Mouse (Mus musculus) heart, embryonic 12.5 days (tissue): ENCODE data around the gene Thnsl1. TPM values are rescaled to one million over a fixed set of nuclear protein-coding genes. Genes with fewer than 3 reads are reported as not detected.
"Not testable (repeated sequence)": the region's sequence is repeated elsewhere in the genome, so short reads cannot be mapped to it uniquely, and the experiment has no call there.

Experiments used
- ATAC-seq: fragments of 200-750 bp; cut with Nextera tagmentation; 2 replicates; pipeline ENCODE4 v1.8.0; 2017; ENCODE audit warnings: moderate TSS enrichment, moderate library complexity; ENCODE audit not compliant: insufficient number of reproducible peaks, low FRiP score
- H3K27ac ChIP-seq: fragments of 300-500 bp; sonication (generic); 2 replicates; pipeline ENCODE4 v1.5.1; 2016; ENCODE audit warnings: mild to moderate bottlenecking, moderate library complexity; ENCODE audit not compliant: poor library complexity, severe bottlenecking
- H3K27me3 ChIP-seq: fragments of 300-500 bp; sonication (generic); replicated peaks from 2 replicates; pipeline ENCODE4 v1.6.1; 2016; ENCODE audit warnings: mild to moderate bottlenecking, moderate library complexity
- H3K36me3 ChIP-seq: fragments of 300-500 bp; sonication (generic); 2 replicates; pipeline ENCODE4 v1.6.1; 2016; ENCODE audit warnings: mild to moderate bottlenecking, moderate library complexity
- H3K4me1 ChIP-seq: fragments of 300-500 bp; sonication (generic); replicated peaks from 2 replicates; pipeline ENCODE4 v1.6.1; 2016; ENCODE audit warnings: mild to moderate bottlenecking
- H3K4me2 ChIP-seq: fragments of 300-500 bp; sonication (generic); 2 replicates; pipeline ENCODE4 v1.6.1; 2016; ENCODE audit warnings: mild to moderate bottlenecking, moderate library complexity
- H3K4me3 ChIP-seq: fragments of 300-500 bp; sonication (generic); 2 replicates; pipeline ENCODE4 v1.5.1; 2016; ENCODE audit warnings: mild to moderate bottlenecking
- H3K9ac ChIP-seq: fragments of 300-500 bp; sonication (generic); 2 replicates; pipeline ENCODE4 v1.6.1; 2016; ENCODE audit warnings: mild to moderate bottlenecking, moderate library complexity
- H3K9me3 ChIP-seq: fragments of 300-500 bp; sonication (generic); replicated peaks from 2 replicates; pipeline ENCODE4 v1.6.1; 2016; ENCODE audit warnings: mild to moderate bottlenecking, moderate library complexity
- WGBS: fragments of 180-500 bp; shearing (Covaris S2); methylation state at CpG from one replicate; pipeline ENCODE4 v1.1.7; 2016; 5-methylcytosine and 5-hydroxymethylcytosine counted together
- polyA plus RNA-seq: library from polyadenylated mRNA; unstranded; fragments of >200 nt; fragmentation: Nextera tagmentation; extraction: Ambion mirVana; gene quantifications from 2 replicates; pipeline ENCODE4 v1.2.1, GENCODE M21; 2016

Thnsl1 gene
- polyA plus RNA-seq, 1 experiment from 2014 or later, result 8.8 TPM

DNA sequence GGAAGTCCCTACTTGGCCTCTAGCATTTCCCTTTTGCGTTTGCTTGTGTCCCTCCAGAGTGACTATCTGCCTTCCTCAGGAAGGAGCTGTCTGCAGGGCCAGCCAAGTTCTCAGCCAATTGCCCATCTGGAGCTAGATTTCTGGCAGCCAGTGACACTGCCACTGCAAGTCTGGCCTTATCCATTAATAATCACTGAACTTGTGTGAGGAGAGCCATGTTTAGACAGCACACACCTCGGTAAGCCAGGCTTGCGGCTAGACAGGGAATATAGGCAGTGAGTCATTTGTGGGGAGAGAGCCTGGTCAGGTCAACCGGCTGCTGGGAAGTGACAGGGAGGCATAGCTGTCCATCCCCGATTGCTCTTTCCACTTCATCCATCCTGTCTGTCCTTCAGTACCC lies 31.3 kb downstream of the Thnsl1 start:
- Histone ChIP-seq H3K9ac (no peak overlapping the region), H3K9me3 (no peaks in the 10 kb centered on the region), H3K4me1 (peaks cover 13% of the 10 kb centered on the region), H3K4me2 (no peak overlapping the region; the same call in 1 of the 2 replicates), H3K27ac (no peak overlapping the region), H3K4me3 (no peak overlapping the region), H3K36me3 (no peaks in the 10 kb centered on the region), H3K27me3 (no peaks in the 10 kb centered on the region)
- 0 out of 2 replicates have a peak, but pooled peaks have one; percentile 46 for ATAC-seq
- WGBS, result 26% methylated on average over 5 of the region's 5 CpGs

DNA sequence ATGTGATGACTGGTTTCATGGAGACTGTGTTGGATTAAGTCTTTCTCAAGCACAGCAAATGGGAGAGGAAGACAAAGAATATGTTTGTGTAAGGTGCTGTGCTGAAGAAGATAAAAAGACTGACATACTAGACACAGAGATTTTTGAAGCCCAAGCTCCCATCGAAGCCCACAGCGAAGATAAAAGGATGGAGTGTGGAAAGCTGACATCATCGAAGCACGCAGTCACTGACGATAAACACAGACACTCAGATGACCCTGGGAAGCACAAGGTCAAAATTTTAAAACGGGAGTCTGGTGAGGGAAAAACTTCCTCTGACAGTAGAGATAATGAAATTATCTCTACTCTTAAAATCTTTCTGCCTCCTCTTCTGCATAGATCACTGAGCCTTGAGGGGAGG lies 38.6 kb downstream of the Thnsl1 start:
- peaks cover 11% of the 10 kb centered on the region for H3K4me1 ChIP-seq
- H3K27ac ChIP-seq, ATAC-seq, H3K36me3 ChIP-seq, H3K9me3 ChIP-seq, H3K9ac ChIP-seq, H3K4me2 ChIP-seq, H3K4me3 ChIP-seq, H3K27me3 ChIP-seq: not testable (repeated sequence)
- 4% methylated on average over 5 of the region's 6 CpGs for WGBS

DNA sequence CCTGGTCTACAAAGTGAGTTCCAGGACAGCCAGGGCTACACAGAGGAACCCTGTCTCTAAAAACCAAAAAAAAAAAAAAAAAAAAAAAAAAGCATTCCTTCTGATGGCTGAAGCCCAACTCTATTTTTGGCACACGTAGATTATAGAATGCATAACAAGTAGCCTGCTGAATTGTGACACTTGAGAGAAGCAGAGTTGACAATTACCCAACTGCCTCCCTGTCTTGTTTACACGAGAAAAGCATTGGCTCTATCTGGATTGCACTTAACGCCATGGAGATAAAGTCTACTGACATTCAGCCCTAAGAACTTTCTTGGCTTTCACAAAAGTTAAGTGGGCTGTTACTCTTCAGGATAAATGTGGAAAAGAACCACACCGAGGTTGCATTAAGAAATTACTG lies 39.5 kb downstream of the Thnsl1 start:
- H3K27ac ChIP-seq, result peak overlapping the region; percentile 38; the same call in 1 of the 2 replicates
- no peak for ATAC-seq
- no peak overlapping the region for H3K4me2 ChIP-seq

DNA sequence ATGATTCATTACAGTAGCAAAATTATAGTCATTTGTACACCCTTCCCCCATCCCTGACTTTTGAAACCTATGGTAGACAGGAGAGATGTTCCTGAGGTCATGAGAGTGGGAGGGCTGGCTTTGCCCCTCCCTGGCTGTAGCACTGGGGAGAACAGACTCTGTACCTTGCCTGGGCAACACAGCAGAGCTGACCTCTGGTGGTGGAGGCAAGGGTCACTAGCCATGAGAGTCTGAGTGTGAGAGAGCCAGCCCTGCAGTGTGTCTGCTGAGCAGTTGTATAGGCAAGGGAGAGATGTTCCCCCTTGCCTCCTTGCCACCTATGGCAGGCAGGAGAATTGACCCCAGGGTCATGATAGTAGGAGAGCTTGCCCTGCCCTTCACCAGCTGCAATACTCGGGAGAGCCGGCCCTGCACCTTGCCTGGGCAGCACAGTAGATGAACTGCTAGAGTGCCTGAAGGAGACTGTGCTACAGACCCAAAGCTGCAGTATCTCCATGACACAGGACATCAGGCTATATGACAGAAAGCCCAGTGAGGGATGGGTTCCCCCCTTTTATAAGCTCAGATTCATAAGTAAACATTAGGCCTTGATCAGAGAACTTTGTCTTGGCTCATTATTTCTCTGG lies 40.1 kb downstream of the Thnsl1 start:
- Histone ChIP-seq H3K4me1 (peaks cover 11% of the 10 kb centered on the region), H3K36me3 (no peaks in the 10 kb centered on the region), H3K9me3 (no peaks in the 10 kb centered on the region), H3K4me2 (no peak overlapping the region), H3K9ac (no peak overlapping the region), H3K27ac (peak overlapping the region; percentile 49), H3K4me3 (no peak overlapping the region), H3K27me3 (no peaks in the 10 kb centered on the region)
- WGBS, result 59% methylated on average over 2 of the region's 2 CpGs
- peak; percentile 25; the same call in 1 of the 2 replicates for ATAC-seq

More for the DNA sequence above, 39.5 kb downstream of the Thnsl1 start:
- Histone ChIP-seq H3K4me3 (no peak overlapping the region), H3K36me3 (no peaks in the 10 kb centered on the region), H3K9me3 (no peaks in the 10 kb centered on the region), H3K27me3 (no peaks in the 10 kb centered on the region), H3K4me1 (peaks cover 11% of the 10 kb centered on the region), H3K9ac (no peak overlapping the region)
- 33% methylated on average over 4 of the region's 4 CpGs for WGBS

DNA sequence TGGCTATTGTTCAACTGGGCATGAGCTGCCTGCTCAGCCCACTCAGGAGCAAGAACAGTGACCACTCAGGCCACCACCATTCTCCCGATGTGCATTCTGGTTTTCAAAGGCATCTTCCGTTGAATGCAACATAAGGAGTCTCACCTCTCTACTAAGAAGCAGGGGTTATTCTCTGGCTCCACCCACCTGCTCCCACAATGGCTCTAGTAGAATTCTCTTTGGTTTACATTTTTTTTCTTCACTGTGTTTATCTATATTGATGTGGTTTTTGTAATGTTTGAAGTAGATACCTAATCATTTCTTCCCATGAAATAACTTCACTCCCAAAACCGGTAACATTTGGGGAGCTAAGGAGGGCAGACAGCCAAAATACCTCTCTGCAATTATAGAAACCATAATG lies 48.1 kb downstream of the Thnsl1 start:
- Histone ChIP-seq H3K27me3 (no peaks in the 10 kb centered on the region), H3K27ac (no peak overlapping the region), H3K9me3 (no peaks in the 10 kb centered on the region), H3K9ac (no peak overlapping the region), H3K4me1 (0 out of 2 replicates have a peak, but pooled peaks cover 2% of the 10 kb centered on the region), H3K36me3 (no peaks in the 10 kb centered on the region), H3K4me2 (no peak overlapping the region), H3K4me3 (no peak overlapping the region)
- WGBS, result 66% methylated on average over 3 of the region's 3 CpGs
- ATAC-seq, result no peak

DNA sequence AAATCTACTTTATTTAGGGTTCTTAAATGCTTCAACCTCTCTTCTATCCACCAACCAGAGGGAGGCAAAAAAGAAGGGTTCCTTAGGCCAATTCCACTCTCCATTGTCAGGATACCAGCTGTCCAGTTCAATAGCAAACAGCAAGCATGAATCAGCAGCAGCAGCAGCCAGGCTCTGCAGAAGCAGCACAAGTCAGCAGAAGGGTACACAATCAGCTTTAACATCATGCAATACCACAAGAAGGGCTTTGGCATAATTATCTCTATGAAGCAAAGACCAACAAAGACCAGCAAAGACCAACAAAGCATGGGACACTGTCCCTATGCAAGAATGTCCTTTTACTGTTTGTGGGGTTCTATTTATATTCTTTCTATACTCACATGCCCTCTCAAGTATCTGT lies 48.8 kb downstream of the Thnsl1 start:
- 0 out of 2 replicates have a peak, but pooled peaks have one; percentile 66 for ATAC-seq
- Histone ChIP-seq H3K27ac (no peak overlapping the region), H3K4me3 (no peak overlapping the region), H3K27me3 (no peaks in the 10 kb centered on the region), H3K4me1 (peaks cover 8% of the 10 kb centered on the region; the same call in 1 of the 2 replicates), H3K9me3 (no peaks in the 10 kb centered on the region), H3K36me3 (no peaks in the 10 kb centered on the region), H3K4me2 (no peak overlapping the region), H3K9ac (no peak overlapping the region)

DNA sequence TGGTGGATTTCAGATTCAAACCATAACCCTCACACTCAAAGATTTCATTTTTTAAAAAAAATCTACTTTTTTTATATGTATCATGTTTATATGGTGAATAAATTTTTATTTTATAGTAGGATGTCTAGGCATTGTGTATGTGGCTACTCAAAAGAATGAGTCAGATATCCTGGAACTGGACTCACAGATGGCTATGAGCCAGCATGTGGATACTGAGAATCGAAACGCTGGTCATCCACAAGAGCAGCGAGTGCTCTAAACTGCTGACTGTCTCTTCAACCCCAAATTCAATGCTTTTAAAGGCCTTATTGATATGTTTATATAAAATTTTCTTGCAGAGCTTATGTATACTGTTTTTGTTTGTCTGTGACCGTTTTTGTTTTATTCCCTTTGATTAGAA lies 52.8 kb downstream of the Thnsl1 start:
- Histone ChIP-seq H3K4me2 (no peak overlapping the region), H3K36me3 (no peaks in the 10 kb centered on the region), H3K4me3 (no peak overlapping the region), H3K4me1 (peaks cover 16% of the 10 kb centered on the region), H3K9ac (no peak overlapping the region), H3K9me3 (no peaks in the 10 kb centered on the region), H3K27me3 (no peaks in the 10 kb centered on the region), H3K27ac (no peak overlapping the region)
- no peak for ATAC-seq
- 82% methylated on average over 4 of the region's 4 CpGs for WGBS

DNA sequence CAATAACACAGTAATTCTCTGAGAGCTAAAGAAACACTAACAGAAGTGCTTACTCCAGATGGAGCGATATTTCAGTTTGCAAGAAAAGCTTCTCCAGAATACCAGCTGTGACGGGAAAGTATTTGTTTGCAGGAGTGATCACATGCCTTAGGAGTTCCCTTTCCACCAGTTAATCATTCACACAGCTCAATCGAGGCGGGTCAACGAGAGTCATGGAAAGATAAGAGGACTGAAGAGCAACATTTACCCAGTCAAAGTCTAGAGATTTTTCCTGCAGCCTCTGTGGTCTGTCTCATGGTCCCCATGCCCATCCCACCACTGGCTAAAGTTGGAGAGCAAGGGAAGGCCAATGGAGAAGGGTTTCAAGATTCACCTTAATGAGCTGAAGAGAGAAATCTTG lies 53.6 kb downstream of the Thnsl1 start:
- no peaks in the 10 kb centered on the region for H3K27me3 ChIP-seq
- no peak overlapping the region for H3K4me2 ChIP-seq
- no peak for ATAC-seq
- no peaks in the 10 kb centered on the region for H3K9me3 ChIP-seq
- 41% methylated on average over 5 of the region's 5 CpGs for WGBS
- H3K4me1 ChIP-seq, result peaks cover 16% of the 10 kb centered on the region
- H3K4me3 ChIP-seq, result no peak overlapping the region
- H3K9ac ChIP-seq, result no peak overlapping the region
- H3K27ac ChIP-seq, result no peak overlapping the region
- no peaks in the 10 kb centered on the region for H3K36me3 ChIP-seq

DNA sequence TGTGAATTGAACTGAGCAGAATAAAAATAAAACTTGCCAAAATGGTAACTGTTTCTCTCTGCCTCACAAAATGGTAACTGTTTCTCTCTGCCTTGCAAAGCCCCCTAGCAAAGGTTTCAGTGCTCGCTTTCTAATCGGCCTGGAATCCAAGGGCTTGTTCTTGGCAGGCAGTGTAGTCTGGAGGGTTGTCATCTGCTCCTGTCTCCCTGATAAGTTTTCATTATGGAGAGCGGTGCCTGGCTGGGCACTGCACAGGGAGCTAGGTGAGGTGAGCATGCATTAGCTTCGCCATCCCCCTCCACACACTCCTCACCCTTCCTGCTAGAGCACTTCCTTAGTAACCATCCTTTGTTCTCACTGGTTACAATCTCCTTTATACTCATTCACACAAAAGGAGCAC lies 54.5 kb downstream of the Thnsl1 start:
- Histone ChIP-seq H3K9ac (0 out of 2 replicates have a peak overlapping the region, but pooled peaks have one; percentile 7), H3K4me3 (no peak overlapping the region), H3K4me2 (0 out of 2 replicates have a peak overlapping the region, but pooled peaks have one; percentile 16), H3K4me1 (peaks cover 14% of the 10 kb centered on the region), H3K36me3 (no peaks in the 10 kb centered on the region), H3K27me3 (no peaks in the 10 kb centered on the region), H3K9me3 (no peaks in the 10 kb centered on the region), H3K27ac (no peak overlapping the region)
- no peak for ATAC-seq
- 22% methylated on average over 4 of the region's 4 CpGs for WGBS

DNA sequence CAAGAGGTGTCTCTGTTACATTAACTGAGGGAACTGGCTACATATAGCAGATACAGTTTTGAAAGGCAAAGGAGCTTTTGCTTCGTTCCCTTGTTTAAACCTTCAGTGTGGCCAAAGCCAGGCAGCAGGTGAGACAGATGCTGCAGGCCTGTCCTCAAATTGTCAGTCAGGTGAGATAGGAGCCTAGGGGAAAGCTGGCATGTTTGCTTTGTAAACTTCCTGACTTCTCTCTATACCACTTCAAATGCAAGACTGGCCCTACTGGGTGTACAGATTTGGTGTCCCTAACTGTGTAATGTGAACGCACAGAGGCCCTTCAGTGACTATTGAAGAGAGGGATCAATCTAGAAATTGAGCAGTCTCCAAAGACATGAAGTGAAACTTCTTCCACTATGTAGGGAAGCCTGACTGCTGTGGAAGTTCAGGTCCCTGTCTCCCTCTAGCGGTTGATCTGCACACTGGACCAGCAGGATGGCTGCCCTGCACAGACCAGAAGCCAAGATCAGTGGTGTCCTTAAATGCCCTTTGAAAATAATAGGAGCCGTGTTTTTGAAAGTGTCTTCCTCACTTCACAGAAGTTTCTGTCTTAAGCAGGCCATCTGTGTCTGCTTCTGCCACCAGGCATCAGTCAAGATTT lies 56.0 kb downstream of the Thnsl1 start:
- Histone ChIP-seq H3K36me3 (no peaks in the 10 kb centered on the region), H3K9ac (no peak overlapping the region), H3K4me2 (no peak overlapping the region), H3K9me3 (no peaks in the 10 kb centered on the region), H3K27me3 (no peaks in the 10 kb centered on the region), H3K4me3 (no peak overlapping the region), H3K27ac (no peak overlapping the region), H3K4me1 (peaks cover 14% of the 10 kb centered on the region)
- peak; percentile 74; the same call in 1 of the 2 replicates for ATAC-seq
- WGBS, result 14% methylated on average over 4 of the region's 4 CpGs

DNA sequence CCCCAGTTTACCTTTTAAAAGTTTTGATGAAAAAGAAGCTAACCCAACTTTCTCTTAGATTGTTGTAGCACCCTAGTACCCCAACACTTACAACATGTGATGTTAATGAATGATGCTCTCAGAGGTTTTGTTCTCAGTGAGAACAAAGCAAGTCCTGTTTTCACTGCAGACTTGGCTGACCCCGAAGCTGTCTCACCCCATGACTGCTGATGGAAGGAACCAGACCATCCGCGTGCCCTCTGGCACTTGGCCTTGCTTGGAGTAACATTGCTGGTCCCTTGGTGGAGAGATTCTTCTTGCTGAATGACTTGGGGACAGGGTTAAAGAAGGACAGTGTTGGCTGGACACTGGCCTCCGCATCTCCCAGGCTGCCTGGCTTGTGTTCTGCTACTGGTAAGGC lies 58.5 kb downstream of the Thnsl1 start:
- WGBS, result 72% methylated on average over 4 of the region's 4 CpGs
- Histone ChIP-seq H3K9ac (no peak overlapping the region), H3K27ac (no peak overlapping the region), H3K9me3 (no peaks in the 10 kb centered on the region), H3K4me2 (no peak overlapping the region), H3K27me3 (no peaks in the 10 kb centered on the region), H3K36me3 (no peaks in the 10 kb centered on the region), H3K4me3 (no peak overlapping the region), H3K4me1 (peaks cover 18% of the 10 kb centered on the region)
- no peak for ATAC-seq
